Mouse (Mus musculus) kidney, adult 2 months (tissue): Measurements from ENCODE around the gene Scube3.

ENCODE experiments used
- CTCF ChIP-seq: fragments of 200-500 bp; conservative IDR thresholded peaks from 2 replicates; pipeline ENCODE4 v1.5.1; 2011; ENCODE audit warnings: low read depth, mild to moderate bottlenecking, control low read depth, low read length, moderate library complexity, mixed read lengths; ENCODE audit not compliant: insufficient read depth, insufficient read length
- POLR2A ChIP-seq: fragments of 200-500 bp; IDR thresholded peaks from one replicate; pipeline ENCODE4 v1.6.1; 2011; ENCODE audit warnings: low read depth, low read length, control low read depth

- no peak for TF ChIP-seq CTCF
- TF ChIP-seq POLR2A, result no peak
These were observed 6.3 kb downstream of the Scube3 start for GRCm38 (mm10) chr17:28148288-28148687.
